Mouse (Mus musculus): ENCODE measurements around the gene Ablim1. TPM values are rescaled to one million over a fixed set of nuclear protein-coding genes. Genes with fewer than 3 reads are reported as not detected.

Gene Ablim1
- polyA plus RNA-seq, 1 experiment from 2014 or later: 29.2 TPM

DNA sequence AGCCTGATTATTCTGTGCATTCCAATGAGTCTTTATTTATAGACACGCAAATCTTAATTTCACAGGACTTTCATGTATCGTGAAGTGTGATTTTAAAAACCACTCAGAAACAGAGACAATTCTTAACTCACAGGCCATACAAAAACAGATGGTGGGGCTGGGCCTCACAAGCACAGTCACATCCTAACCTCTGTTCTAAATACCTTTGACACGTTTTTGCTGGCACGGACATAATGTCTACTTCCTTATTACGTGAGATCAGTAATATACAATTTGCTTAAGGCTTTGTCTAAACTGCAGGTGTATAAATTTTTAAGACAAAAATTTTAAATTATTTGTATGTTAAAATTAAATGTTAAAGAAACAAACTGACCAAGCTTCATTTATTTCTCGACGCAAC lies 212.7 kb downstream of the Ablim1 start:
- Histone ChIP-seq H3K9me3 (ENCODE audit: control insufficient read depth, low read length) (no peaks in the 10 kb centered on the region), H3K36me3 (ENCODE audit: control insufficient read depth, insufficient read depth, low read length) (no peaks in the 10 kb centered on the region), H3K4me3 (ENCODE audit: low read length) (no peak overlapping the region), H3K9ac (ENCODE audit: low read depth, low read length) (no peak overlapping the region), H3K4me2 (ENCODE audit: low read depth, low read length) (no peak overlapping the region), H3K4me1 (ENCODE audit: control insufficient read depth, insufficient read depth, low read length) (peaks cover 40% of the 10 kb centered on the region), H3K27ac (ENCODE audit: low read length) (peak overlapping the region; percentile 45; the same call in 1 of the 2 replicates), H3K27me3 (replicated peaks; ENCODE audit: control insufficient read depth, insufficient read depth, low read length) (no peaks in the 10 kb centered on the region)
- ATAC-seq: no peak
- 66% methylated on average over 7 of the region's 7 CpGs for WGBS

- Histone ChIP-seq H3K9ac (ENCODE audit: low read depth, low read length) (no peak overlapping the region), H3K4me2 (ENCODE audit: low read depth, low read length) (no peak overlapping the region), H3K27ac (ENCODE audit: low read length) (0 out of 2 replicates have a peak overlapping the region, but pooled peaks have one; percentile 28), H3K4me3 (ENCODE audit: low read length) (no peak overlapping the region), H3K4me1 (ENCODE audit: control insufficient read depth, insufficient read depth, low read length) (peaks cover 34% of the 10 kb centered on the region), H3K36me3 (ENCODE audit: control insufficient read depth, insufficient read depth, low read length) (no peaks in the 10 kb centered on the region), H3K9me3 (ENCODE audit: control insufficient read depth, low read length) (no peaks in the 10 kb centered on the region), H3K27me3 (replicated peaks; ENCODE audit: control insufficient read depth, insufficient read depth, low read length) (no peaks in the 10 kb centered on the region)
- no peak for ATAC-seq
- WGBS: 92% methylated on average over 11 of the region's 11 CpGs
Measured at GRCm38 (mm10) chr19:57100753-57101446, 213.8 kb downstream of the Ablim1 start.

- no peak for ATAC-seq
- no peaks in the 10 kb centered on the region for H3K36me3 ChIP-seq (ENCODE audit: control insufficient read depth, insufficient read depth, low read length)
- no peak overlapping the region for H3K4me2 ChIP-seq (ENCODE audit: low read depth, low read length)
- H3K4me3 ChIP-seq (ENCODE audit: low read length): no peak overlapping the region
- peaks cover 34% of the 10 kb centered on the region for H3K4me1 ChIP-seq (ENCODE audit: control insufficient read depth, insufficient read depth, low read length)
- no peaks in the 10 kb centered on the region for H3K27me3 ChIP-seq (replicated peaks; ENCODE audit: control insufficient read depth, insufficient read depth, low read length)
- H3K27ac ChIP-seq (ENCODE audit: low read length): no peak overlapping the region; the same call in 1 of the 2 replicates
- WGBS: 84% methylated on average over 9 of the region's 9 CpGs
- H3K9ac ChIP-seq (ENCODE audit: low read depth, low read length): no peak overlapping the region
- no peaks in the 10 kb centered on the region for H3K9me3 ChIP-seq (ENCODE audit: control insufficient read depth, low read length)
Measured at GRCm38 (mm10) chr19:57099986-57100385, 214.7 kb downstream of the Ablim1 start.

- Histone ChIP-seq H3K9ac (ENCODE audit: low read depth, low read length) (no peak overlapping the region), H3K4me1 (ENCODE audit: control insufficient read depth, insufficient read depth, low read length) (peaks cover 30% of the 10 kb centered on the region), H3K4me3 (ENCODE audit: low read length) (no peak overlapping the region), H3K36me3 (ENCODE audit: control insufficient read depth, insufficient read depth, low read length) (no peaks in the 10 kb centered on the region), H3K27me3 (replicated peaks; ENCODE audit: control insufficient read depth, insufficient read depth, low read length) (no peaks in the 10 kb centered on the region), H3K27ac (ENCODE audit: low read length) (peak overlapping the region; percentile 84), H3K4me2 (ENCODE audit: low read depth, low read length) (no peak overlapping the region), H3K9me3 (ENCODE audit: control insufficient read depth, low read length) (no peaks in the 10 kb centered on the region)
- ATAC-seq: peak; percentile 5; the same call in 1 of the 2 replicates
- WGBS: 77% methylated on average over 4 of the region's 4 CpGs
Measured at GRCm38 (mm10) chr19:57099094-57099357, 215.7 kb downstream of the Ablim1 start.

DNA sequence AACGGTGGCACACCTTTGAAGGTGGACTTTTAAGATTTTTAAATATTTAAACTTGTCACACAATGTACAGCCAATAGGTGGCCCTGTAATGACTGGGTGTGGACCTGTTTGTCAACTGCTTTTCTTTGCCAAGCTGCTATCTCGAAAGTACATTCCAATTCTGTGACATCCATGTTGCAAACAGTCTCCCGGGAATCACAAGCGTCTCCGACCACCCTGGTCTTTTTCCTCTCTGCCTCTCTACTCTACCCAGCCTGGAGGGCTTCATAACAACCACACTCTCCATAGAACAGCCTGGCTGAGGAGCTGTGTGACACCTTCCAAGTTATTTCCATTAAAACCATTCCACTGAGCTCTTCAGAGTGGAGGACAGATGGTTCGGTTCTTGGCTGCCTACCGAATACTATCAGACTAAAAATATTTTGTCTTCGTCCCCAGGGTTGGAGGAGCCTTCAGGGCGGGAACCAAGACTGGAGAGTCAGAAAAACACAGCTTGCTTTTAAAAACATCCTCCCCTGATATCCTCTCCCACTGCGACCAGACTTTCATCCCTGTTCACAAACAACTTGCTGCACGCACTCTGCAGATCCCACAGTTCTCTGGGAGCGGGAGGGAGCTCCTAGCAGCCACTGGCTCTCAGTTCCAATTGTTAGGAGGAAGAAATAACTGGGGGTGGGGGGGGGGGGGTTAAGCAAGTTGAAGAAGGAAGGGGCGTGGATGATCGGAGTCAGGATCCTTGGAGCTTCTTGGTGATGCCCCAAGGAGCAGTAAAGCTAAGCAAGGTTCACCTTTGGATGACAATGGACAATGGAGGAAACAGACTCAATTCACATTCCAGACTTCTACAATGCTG lies 216.3 kb downstream of the Ablim1 start:
- peaks cover 25% of the 10 kb centered on the region for H3K4me1 ChIP-seq (ENCODE audit: control insufficient read depth, insufficient read depth, low read length)
- peak overlapping the region; percentile 84 for H3K27ac ChIP-seq (ENCODE audit: low read length)
- no peaks in the 10 kb centered on the region for H3K36me3 ChIP-seq (ENCODE audit: control insufficient read depth, insufficient read depth, low read length)
- no peaks in the 10 kb centered on the region for H3K27me3 ChIP-seq (replicated peaks; ENCODE audit: control insufficient read depth, insufficient read depth, low read length)
- peak; percentile 32; the same call in 1 of the 2 replicates for ATAC-seq
- no peak overlapping the region; the same call in 1 of the 2 replicates for H3K4me2 ChIP-seq (ENCODE audit: low read depth, low read length)
- 49% methylated on average over 14 of the region's 14 CpGs for WGBS
- H3K9me3 ChIP-seq (ENCODE audit: control insufficient read depth, low read length): no peaks in the 10 kb centered on the region
- H3K4me3 ChIP-seq (ENCODE audit: low read length): no peak overlapping the region
- H3K9ac ChIP-seq (ENCODE audit: low read depth, low read length): no peak overlapping the region

- Histone ChIP-seq H3K9me3 (ENCODE audit: control insufficient read depth, low read length) (no peaks in the 10 kb centered on the region), H3K9ac (ENCODE audit: low read depth, low read length) (no peak overlapping the region), H3K4me1 (ENCODE audit: control insufficient read depth, insufficient read depth, low read length) (peaks cover 13% of the 10 kb centered on the region; the same call in 1 of the 2 replicates), H3K36me3 (ENCODE audit: control insufficient read depth, insufficient read depth, low read length) (no peaks in the 10 kb centered on the region), H3K27ac (ENCODE audit: low read length) (no peak overlapping the region), H3K4me3 (ENCODE audit: low read length) (no peak overlapping the region), H3K27me3 (replicated peaks; ENCODE audit: control insufficient read depth, insufficient read depth, low read length) (no peaks in the 10 kb centered on the region), H3K4me2 (ENCODE audit: low read depth, low read length) (no peak overlapping the region)
- WGBS: 91% methylated on average over 7 of the region's 7 CpGs
- ATAC-seq: no peak
Measured at GRCm38 (mm10) chr19:57095340-57095739, 219.4 kb downstream of the Ablim1 start.

GRCm38 (mm10) chr19:57093698-57094004 lies 221.1 kb downstream of the Ablim1 start:
- H3K27ac ChIP-seq (ENCODE audit: low read length): no peak overlapping the region
- H3K4me3 ChIP-seq (ENCODE audit: low read length): no peak overlapping the region
- peaks cover 5% of the 10 kb centered on the region; the same call in 1 of the 2 replicates for H3K4me1 ChIP-seq (ENCODE audit: control insufficient read depth, insufficient read depth, low read length)
- H3K4me2 ChIP-seq (ENCODE audit: low read depth, low read length): no peak overlapping the region
- H3K36me3 ChIP-seq (ENCODE audit: control insufficient read depth, insufficient read depth, low read length): no peaks in the 10 kb centered on the region
- H3K27me3 ChIP-seq (replicated peaks; ENCODE audit: control insufficient read depth, insufficient read depth, low read length): no peaks in the 10 kb centered on the region
- no peaks in the 10 kb centered on the region for H3K9me3 ChIP-seq (ENCODE audit: control insufficient read depth, low read length)
- WGBS: 68% methylated on average over 3 of the region's 3 CpGs
- no peak overlapping the region for H3K9ac ChIP-seq (ENCODE audit: low read depth, low read length)
- peak; percentile 62 for ATAC-seq

- Histone ChIP-seq H3K4me2 (ENCODE audit: low read depth, low read length) (no peak overlapping the region), H3K9ac (ENCODE audit: low read depth, low read length) (no peak overlapping the region), H3K4me1 (ENCODE audit: control insufficient read depth, insufficient read depth, low read length) (peaks cover under 1% of the 10 kb centered on the region; the same call in 1 of the 2 replicates), H3K27me3 (replicated peaks; ENCODE audit: control insufficient read depth, insufficient read depth, low read length) (no peaks in the 10 kb centered on the region), H3K9me3 (ENCODE audit: control insufficient read depth, low read length) (no peaks in the 10 kb centered on the region), H3K4me3 (ENCODE audit: low read length) (no peak overlapping the region), H3K36me3 (ENCODE audit: control insufficient read depth, insufficient read depth, low read length) (no peaks in the 10 kb centered on the region), H3K27ac (ENCODE audit: low read length) (no peak overlapping the region)
- no peak for ATAC-seq
- 86% methylated on average over 5 of the region's 5 CpGs for WGBS
Measured at GRCm38 (mm10) chr19:57092958-57093697, 221.6 kb downstream of the Ablim1 start.

DNA sequence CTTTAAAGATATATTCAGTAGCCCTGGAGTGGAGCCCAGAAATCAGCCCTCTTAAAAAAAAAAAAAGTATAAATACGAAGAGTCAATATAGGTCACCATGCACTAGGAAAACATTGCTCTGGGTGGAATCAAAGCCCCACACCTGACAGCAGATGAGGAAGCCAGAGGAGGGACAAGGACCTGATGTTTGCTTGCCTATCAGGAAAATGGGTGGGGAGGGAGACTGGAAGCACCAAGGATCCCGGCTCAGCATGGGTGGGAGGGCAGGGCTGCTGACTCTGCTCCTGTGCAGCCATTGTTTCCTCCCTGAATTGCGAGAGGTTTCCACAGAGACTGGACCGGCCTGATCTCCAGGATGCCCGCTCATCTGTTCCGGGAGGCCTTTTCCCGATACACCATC lies 223.4 kb downstream of the Ablim1 start:
- Histone ChIP-seq H3K4me2 (ENCODE audit: low read depth, low read length) (no peak overlapping the region), H3K4me3 (ENCODE audit: low read length) (no peak overlapping the region), H3K36me3 (ENCODE audit: control insufficient read depth, insufficient read depth, low read length) (no peaks in the 10 kb centered on the region), H3K27ac (ENCODE audit: low read length) (no peak overlapping the region), H3K4me1 (ENCODE audit: control insufficient read depth, insufficient read depth, low read length) (no peaks in the 10 kb centered on the region; the same call in 1 of the 2 replicates), H3K9ac (ENCODE audit: low read depth, low read length) (no peak overlapping the region), H3K27me3 (replicated peaks; ENCODE audit: control insufficient read depth, insufficient read depth, low read length) (no peaks in the 10 kb centered on the region), H3K9me3 (ENCODE audit: control insufficient read depth, low read length) (no peaks in the 10 kb centered on the region)
- 78% methylated on average over 7 of the region's 7 CpGs for WGBS
- no peak for ATAC-seq

Data from intestine, embryonic 16.5 days (tissue).